Mouse (Mus musculus) spleen, adult 2 months (tissue): ENCODE results near the gene Tmsb4x.

Source experiments
- CTCF ChIP-seq: fragments of 200-500 bp; IDR thresholded peaks from 2 replicates; pipeline ENCODE4 v1.5.1; 2011; ENCODE audit warnings: mild to moderate bottlenecking, inconsistent platforms; ENCODE audit not compliant: insufficient read depth, insufficient read length, insufficient replicate concordance; ENCODE audit errors: extremely low read depth
- POLR2A ChIP-seq: fragments of 200-500 bp; IDR thresholded peaks from 2 replicates; pipeline ENCODE4 v1.6.1; 2011; ENCODE audit warnings: low read depth, low read length, inconsistent platforms

DNA sequence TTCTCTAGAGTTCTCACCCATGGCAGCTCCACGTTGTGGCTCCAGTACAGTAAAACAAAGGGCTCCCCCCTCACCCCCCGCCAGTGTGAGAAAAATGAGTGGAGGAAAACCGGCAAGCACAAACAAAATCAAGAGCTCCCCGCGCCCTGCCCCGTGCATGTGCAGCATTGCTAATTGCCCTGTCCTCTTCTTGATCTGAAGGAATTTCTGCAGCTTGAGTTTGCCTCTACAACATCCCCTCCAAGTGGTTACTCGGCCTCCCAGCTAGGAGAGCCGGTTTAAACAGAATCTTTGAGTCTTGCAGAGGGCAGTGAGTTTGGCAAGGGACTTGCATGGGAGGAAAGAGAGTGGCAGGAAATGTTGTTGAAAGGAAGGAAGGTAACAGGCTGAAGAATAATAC is 3.6 kb upstream of the Tmsb4x start:
- peak; percentile 8; the same call in 1 of the 2 replicates for TF ChIP-seq CTCF
- TF ChIP-seq POLR2A: no peak
